Mouse (Mus musculus) embryonic facial prominence, embryonic 15.5 days (tissue): ENCODE data around the gene Sltm. TPM values are rescaled to one million over a fixed set of nuclear protein-coding genes. Genes with fewer than 3 reads are reported as not detected.
A peak's percentile ranks its signal among the peaks of the same experiment; 100 is the strongest.
"Not testable (repeated sequence)": the region's sequence is repeated elsewhere in the genome, so short reads cannot be mapped to it uniquely, and the experiment has no call there.

ENCODE experiments used
- ATAC-seq: fragments of 200-750 bp; cut with Nextera tagmentation; 2 replicates; pipeline ENCODE4 v1.8.0; 2017; ENCODE audit warnings: low read depth, moderate TSS enrichment; ENCODE audit not compliant: insufficient number of reproducible peaks, low FRiP score, low TSS enrichment
- H3K27ac ChIP-seq: fragments of 300-500 bp; sonication (generic); replicated peaks from 2 replicates; pipeline ENCODE4 v1.5.1; 2015; ENCODE audit warnings: mild to moderate bottlenecking, inconsistent platforms
- H3K27me3 ChIP-seq: fragments of 300-500 bp; sonication (generic); 2 replicates; pipeline ENCODE4 v1.6.1; 2015; ENCODE audit warnings: inconsistent platforms
- H3K36me3 ChIP-seq: fragments of 300-500 bp; sonication (generic); 2 replicates; pipeline ENCODE4 v1.6.1; 2015; ENCODE audit warnings: mild to moderate bottlenecking, inconsistent platforms
- H3K4me1 ChIP-seq: fragments of 300-500 bp; sonication (generic); 2 replicates; pipeline ENCODE4 v1.6.1; 2015; ENCODE audit warnings: inconsistent platforms
- H3K4me2 ChIP-seq: fragments of 300-500 bp; sonication (generic); replicated peaks from 2 replicates; pipeline ENCODE4 v1.6.1; 2015; ENCODE audit warnings: mild to moderate bottlenecking, inconsistent platforms
- H3K4me3 ChIP-seq: fragments of 300-500 bp; sonication (generic); replicated peaks from 2 replicates; pipeline ENCODE4 v1.5.1; 2015; ENCODE audit warnings: mild to moderate bottlenecking, inconsistent platforms
- H3K9ac ChIP-seq: fragments of 300-500 bp; sonication (generic); 2 replicates; pipeline ENCODE4 v1.6.1; 2015; ENCODE audit warnings: inconsistent platforms
- H3K9me3 ChIP-seq: fragments of 300-500 bp; sonication (generic); replicated peaks from 2 replicates; pipeline ENCODE4 v1.6.1; 2016; ENCODE audit warnings: inconsistent platforms
- WGBS: fragments of 180-500 bp; shearing (Covaris S2); methylation state at CpG from one replicate; pipeline ENCODE4 v1.1.7; 2015; 5-methylcytosine and 5-hydroxymethylcytosine counted together
- polyA plus RNA-seq: library from polyadenylated mRNA; unstranded; fragments of >200 nt; fragmentation: Nextera tagmentation; extraction: Ambion mirVana; gene quantifications from 2 replicates; pipeline ENCODE4 v1.2.1, GENCODE M21; 2015

The Sltm gene
- polyA plus RNA-seq, 1 experiment from 2014 or later: 58.7 TPM

DNA sequence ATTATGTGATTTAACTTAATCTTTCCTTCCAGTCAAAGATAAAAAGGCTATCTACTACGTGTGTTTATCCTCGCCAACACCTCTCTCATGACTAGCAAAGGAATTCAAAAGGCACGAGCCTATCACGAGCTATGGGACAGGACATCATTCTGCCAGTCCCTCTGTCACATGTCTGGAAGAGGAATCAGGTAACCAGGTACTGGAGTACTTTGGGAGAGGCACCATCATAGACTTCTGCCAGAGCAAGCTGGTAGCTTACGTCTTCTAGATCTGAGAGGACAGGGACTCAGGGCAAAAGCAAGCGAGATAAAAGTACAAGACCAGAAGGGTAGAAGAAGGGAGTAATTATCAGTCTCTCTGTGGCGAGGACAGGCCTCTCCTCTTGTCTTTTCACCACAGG, 30.9 kb upstream of the Sltm start:
- 68% methylated on average over 7 of the region's 7 CpGs for WGBS

DNA sequence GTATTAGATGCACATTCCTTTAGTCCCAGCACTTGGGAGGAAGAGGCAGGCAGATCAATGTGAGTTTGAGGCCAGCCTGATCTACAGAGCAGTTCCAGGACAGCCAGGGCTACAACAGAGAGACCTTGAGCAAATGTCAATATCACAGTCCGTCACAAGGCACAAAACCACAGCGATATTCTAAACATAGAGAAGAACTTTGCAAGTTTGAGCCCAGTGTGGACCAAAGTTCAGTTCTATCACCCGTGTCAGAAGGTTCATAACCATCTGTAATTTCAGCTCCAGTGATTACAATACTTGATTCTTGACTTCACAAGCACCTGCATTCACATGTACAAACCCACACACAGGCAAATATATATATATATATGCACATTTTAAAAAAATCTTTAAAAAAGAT, 21.9 kb upstream of the Sltm start:
- Histone ChIP-seq H3K4me1 (no peaks in the 10 kb centered on the region), H3K27me3 (no peaks in the 10 kb centered on the region), H3K9ac (no peak overlapping the region), H3K4me2 (no peak overlapping the region), H3K27ac (no peak overlapping the region), H3K36me3 (no peaks in the 10 kb centered on the region), H3K9me3 (no peaks in the 10 kb centered on the region), H3K4me3 (no peak overlapping the region)
- WGBS: 87% methylated on average over 3 of the region's 3 CpGs
- ATAC-seq: no peak

More for the DNA sequence above, 30.9 kb upstream of the Sltm start:
- Histone ChIP-seq H3K9me3 (no peaks in the 10 kb centered on the region), H3K9ac (no peak overlapping the region), H3K27ac (no peak overlapping the region), H3K4me1 (no peaks in the 10 kb centered on the region), H3K4me2 (no peak overlapping the region), H3K27me3 (no peaks in the 10 kb centered on the region), H3K4me3 (no peak overlapping the region), H3K36me3 (no peaks in the 10 kb centered on the region)
- ATAC-seq: no peak

DNA sequence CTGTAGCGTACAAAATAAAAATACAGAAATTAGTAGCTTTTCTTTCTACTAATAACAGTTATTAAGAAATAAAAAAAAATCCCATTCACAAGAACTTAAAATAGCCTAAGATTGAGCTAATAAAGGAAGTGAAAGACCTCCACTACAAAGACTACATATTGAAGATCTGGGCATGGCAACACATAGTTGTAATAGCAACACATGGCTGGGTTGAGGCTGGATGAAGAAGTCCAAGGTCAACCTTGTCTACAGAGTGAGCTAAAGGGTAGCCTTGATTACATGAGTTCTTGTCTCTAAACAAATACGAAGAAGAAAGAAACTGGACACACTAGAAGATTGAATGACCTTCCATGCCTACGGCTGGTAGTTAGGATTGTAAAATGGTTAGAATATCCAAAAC, 18.7 kb upstream of the Sltm start:
- Histone ChIP-seq H3K4me2 (no peak overlapping the region), H3K9me3 (no peaks in the 10 kb centered on the region), H3K4me1 (no peaks in the 10 kb centered on the region), H3K9ac (no peak overlapping the region), H3K4me3 (no peak overlapping the region), H3K36me3 (no peaks in the 10 kb centered on the region), H3K27ac (no peak overlapping the region), H3K27me3 (no peaks in the 10 kb centered on the region)
- no peak for ATAC-seq
- WGBS: 95% methylated on average over 3 of the region's 3 CpGs

DNA sequence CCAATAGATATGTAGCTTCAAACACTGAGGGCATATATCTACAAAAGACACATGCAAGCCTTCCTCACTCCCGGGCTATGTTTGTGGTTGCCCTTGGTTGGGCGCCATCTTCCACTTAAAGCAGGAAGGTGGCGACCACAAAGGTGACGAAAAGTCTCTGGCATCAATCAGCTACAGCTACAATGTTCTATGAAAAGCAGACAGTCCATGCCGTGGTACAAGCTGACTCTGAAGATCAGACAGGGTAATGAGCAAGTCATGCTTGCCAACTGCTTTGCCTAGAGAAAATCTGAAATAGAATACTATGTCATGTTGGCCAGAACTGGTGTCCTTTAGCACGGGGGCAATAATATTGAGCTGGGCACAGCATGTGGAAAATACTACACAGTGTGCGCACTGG, 18.2 kb upstream of the Sltm start:
- WGBS: 79% methylated on average over 7 of the region's 7 CpGs
- no peak overlapping the region for H3K27ac ChIP-seq
- ATAC-seq: no peak
- no peaks in the 10 kb centered on the region for H3K4me1 ChIP-seq
- H3K9me3 ChIP-seq: no peaks in the 10 kb centered on the region
- H3K4me2 ChIP-seq: no peak overlapping the region
- no peaks in the 10 kb centered on the region for H3K36me3 ChIP-seq
- no peak overlapping the region for H3K4me3 ChIP-seq
- no peak overlapping the region for H3K9ac ChIP-seq
- no peaks in the 10 kb centered on the region for H3K27me3 ChIP-seq

DNA sequence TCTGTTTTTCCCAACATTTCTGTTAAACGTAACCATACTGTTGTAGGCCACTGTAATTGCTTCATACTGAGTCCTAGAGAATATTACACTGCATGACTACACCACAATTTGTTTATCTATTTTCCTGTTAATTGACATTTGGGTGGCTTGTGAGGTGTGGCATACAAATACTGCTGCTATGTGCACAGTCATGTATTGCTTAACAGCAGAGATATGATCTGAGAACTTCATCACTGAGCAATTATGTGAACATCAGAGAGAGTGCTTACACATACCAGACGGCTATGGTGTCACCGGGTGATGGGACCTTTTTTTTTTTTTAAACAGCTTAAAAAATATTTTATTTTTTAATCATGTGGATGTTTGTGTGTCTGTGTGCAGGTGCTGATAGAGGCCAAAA, 9.2 kb upstream of the Sltm start:
- Histone ChIP-seq H3K4me3 (no peak overlapping the region), H3K9me3 (no peaks in the 10 kb centered on the region), H3K4me1 (no peaks in the 10 kb centered on the region), H3K36me3 (no peaks in the 10 kb centered on the region), H3K4me2 (no peak overlapping the region), H3K27me3 (no peaks in the 10 kb centered on the region), H3K9ac (no peak overlapping the region), H3K27ac (no peak overlapping the region)
- WGBS: 64% methylated on average over 3 of the region's 3 CpGs
- no peak for ATAC-seq

DNA sequence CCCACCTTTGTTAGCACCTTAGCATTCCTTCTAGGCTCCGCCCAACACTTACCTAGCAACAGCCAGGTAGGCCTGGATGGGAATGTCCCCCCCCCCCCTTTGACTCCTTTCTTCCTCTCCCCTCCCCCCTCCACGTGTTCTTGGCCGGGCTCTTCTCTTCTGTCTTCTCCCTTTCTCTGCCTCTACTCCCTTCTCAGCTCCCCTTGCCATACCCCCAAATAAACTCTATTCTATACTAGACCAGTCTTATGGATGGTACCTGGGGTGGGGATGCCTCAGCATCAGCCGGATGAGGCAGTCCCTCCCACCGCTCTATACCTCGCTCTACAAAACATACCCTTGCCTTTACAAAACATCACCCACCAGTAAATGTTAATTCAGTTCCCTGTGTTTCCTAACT, 970 bp upstream of the Sltm start:
- Histone ChIP-seq H3K27ac (no peak overlapping the region), H3K9ac (no peak overlapping the region; the same call in 1 of the 2 replicates), H3K4me1 (peaks cover 9% of the 10 kb centered on the region), H3K9me3 (no peaks in the 10 kb centered on the region), H3K36me3 (no peaks in the 10 kb centered on the region), H3K4me2 (peak overlapping the region; percentile 84), H3K4me3 (peak overlapping the region; percentile 92), H3K27me3 (no peaks in the 10 kb centered on the region)
- 7% methylated on average over 6 of the region's 6 CpGs for WGBS
- no peak for ATAC-seq

DNA sequence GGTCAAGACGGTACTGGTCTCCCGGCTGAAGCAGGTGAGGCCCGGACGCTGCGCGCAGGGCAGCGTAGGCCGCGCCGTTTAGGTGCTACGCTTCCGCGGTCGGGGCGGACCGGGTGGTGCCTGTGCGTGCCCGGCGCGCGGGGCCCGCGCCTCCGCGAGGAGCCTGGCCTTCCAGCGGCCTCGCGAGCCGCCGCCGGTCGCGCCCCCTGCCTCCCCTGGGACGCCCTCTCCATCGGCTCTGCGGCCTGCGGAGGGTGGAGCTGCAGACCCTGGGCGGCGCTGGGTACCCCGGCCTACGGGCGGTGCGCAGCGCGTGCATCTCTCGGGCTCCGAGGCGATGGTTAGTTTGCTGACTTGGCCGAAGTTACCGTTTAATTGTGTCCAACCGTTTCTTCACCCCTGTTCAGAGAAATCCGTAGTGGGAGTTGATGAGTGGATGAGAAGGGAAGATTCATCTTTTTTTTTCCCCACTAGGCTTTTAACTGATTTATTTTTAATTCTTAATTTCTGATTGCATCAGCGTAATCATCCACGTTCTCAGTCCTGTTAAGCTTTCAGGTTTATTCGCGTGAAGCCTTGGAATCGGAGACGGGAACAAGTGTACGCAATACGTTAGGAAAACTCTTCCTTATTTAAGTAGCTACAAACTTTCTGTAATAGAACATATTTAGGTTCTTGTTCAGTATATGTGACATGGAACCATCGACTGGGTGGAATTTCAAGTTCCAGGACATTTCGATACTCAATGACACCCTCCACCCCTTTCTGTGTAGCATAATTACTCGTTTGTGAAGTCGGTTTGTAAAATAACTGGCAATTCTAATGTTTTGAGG, 710 bp downstream of the Sltm start:
- H3K9ac ChIP-seq: peak overlapping the region; percentile 93
- peak overlapping the region; percentile 52 for H3K4me2 ChIP-seq
- peak; percentile 77 for ATAC-seq
- H3K4me3 ChIP-seq: peak overlapping the region; percentile 92
- H3K4me1 ChIP-seq: peaks cover 12% of the 10 kb centered on the region
- no peaks in the 10 kb centered on the region for H3K9me3 ChIP-seq
- peak overlapping the region; percentile 99 for H3K27ac ChIP-seq
- WGBS: under 1% methylated on average over 64 of the region's 64 CpGs
- no peaks in the 10 kb centered on the region for H3K27me3 ChIP-seq
- no peaks in the 10 kb centered on the region for H3K36me3 ChIP-seq

DNA sequence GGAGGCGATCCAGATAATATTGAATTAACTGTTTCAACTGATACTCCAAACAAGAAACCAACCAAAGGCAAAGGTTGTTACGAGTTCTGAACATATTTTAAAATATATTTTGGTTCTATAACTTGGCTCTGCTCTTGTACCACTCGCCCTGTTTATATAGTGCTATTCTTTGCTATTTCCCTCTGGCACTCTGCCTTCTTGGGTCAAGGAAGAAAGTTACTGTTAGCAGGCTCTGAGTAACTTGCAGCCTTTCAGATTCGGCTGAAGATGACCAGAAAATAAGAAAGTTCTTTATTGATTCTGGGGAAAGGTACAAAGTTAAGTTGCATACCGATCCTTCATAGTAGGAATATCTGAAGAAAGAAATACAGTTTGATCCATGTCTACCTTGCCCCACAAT, 1.4 kb downstream of the Sltm start:
- WGBS: 56% methylated on average over 5 of the region's 5 CpGs
- no peak for ATAC-seq

DNA sequence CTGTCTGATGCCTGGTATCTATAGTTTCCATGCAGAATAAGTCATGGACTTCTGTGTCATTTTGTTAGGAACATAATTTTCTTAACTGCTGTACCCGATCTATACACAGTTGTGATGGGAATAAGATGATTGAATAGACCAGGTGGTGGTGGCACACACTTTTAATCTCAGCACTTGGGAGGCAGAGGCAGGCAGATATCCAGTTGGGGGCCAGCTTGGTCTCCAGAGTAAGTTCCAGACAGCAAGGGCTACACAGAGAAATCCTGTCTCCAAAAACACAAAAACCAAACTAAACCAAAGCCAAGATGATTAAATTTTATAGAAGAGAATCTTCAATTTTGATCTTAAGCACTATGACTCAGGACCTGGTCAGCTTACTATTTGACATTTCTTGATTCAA, 2.3 kb downstream of the Sltm start:
- Histone ChIP-seq H3K4me2 (no peak overlapping the region), H3K4me1 (peaks cover 12% of the 10 kb centered on the region), H3K4me3 (no peak overlapping the region), H3K27me3 (no peaks in the 10 kb centered on the region), H3K9ac (no peak overlapping the region), H3K9me3 (no peaks in the 10 kb centered on the region), H3K36me3 (no peaks in the 10 kb centered on the region), H3K27ac (no peak overlapping the region)
- 63% methylated on average over 1 of the region's 1 CpGs for WGBS
- ATAC-seq: no peak

More for the DNA sequence above, 1.4 kb downstream of the Sltm start:
- peaks cover 12% of the 10 kb centered on the region for H3K4me1 ChIP-seq
- H3K9me3 ChIP-seq: no peaks in the 10 kb centered on the region
- no peak overlapping the region for H3K27ac ChIP-seq
- peak overlapping the region; percentile 52 for H3K4me2 ChIP-seq
- peak overlapping the region; percentile 16 for H3K9ac ChIP-seq
- H3K4me3 ChIP-seq: peak overlapping the region; percentile 92
- H3K36me3 ChIP-seq: no peaks in the 10 kb centered on the region
- H3K27me3 ChIP-seq: no peaks in the 10 kb centered on the region

DNA sequence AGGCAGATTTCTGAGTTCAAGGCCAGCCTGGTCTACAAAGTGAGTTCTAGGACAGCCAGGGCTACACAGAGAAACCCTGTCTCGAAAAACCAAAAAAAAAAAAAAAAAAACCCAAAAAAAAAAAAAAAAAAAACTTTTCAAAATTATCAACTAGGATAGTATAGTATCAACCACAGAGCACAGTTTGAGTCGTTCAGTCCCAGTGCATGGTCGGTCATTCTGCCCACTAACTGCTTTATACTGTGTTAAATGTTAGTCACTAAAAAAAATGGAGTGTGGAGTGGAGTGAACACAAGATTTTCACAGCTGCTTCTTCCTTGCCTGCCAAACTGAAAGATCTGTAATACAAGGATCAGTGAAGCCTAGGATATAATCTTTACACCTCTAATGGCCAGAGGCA, 4.0 kb downstream of the Sltm start:
- H3K4me1 ChIP-seq, H3K27me3 ChIP-seq, H3K4me2 ChIP-seq, H3K36me3 ChIP-seq, H3K27ac ChIP-seq, H3K9me3 ChIP-seq, H3K4me3 ChIP-seq, ATAC-seq, H3K9ac ChIP-seq: not testable (repeated sequence)
- WGBS: 90% methylated on average over 3 of the region's 3 CpGs

DNA sequence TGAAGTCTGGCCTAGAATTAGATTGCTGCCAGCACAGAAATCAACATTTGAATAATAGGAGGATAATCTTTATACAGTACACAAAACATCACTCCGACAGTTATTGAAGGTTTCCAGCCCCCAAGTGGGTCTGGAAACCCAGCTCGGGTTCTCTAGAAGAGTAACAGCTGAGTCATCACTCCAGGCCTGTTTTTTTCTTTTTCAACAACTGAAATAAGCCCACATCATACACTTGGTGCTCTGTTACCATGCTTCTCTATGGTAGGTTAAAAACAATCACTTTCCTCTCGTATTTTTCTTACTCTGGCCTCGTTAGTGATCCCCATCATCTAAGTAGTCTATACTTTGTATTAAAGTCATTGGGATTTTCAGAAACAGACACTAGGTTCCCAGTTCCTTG, 5.8 kb downstream of the Sltm start:
- H3K36me3 ChIP-seq: peaks cover 14% of the 10 kb centered on the region
- H3K27ac ChIP-seq: no peak overlapping the region
- peaks cover 7% of the 10 kb centered on the region for H3K4me1 ChIP-seq
- H3K4me3 ChIP-seq: no peak overlapping the region
- no peaks in the 10 kb centered on the region for H3K27me3 ChIP-seq
- H3K9me3 ChIP-seq: 0 out of 2 replicates have a peak, but pooled peaks cover 4% of the 10 kb centered on the region
- H3K4me2 ChIP-seq: no peak overlapping the region
- no peak overlapping the region for H3K9ac ChIP-seq
- 66% methylated on average over 4 of the region's 4 CpGs for WGBS
- ATAC-seq: no peak

DNA sequence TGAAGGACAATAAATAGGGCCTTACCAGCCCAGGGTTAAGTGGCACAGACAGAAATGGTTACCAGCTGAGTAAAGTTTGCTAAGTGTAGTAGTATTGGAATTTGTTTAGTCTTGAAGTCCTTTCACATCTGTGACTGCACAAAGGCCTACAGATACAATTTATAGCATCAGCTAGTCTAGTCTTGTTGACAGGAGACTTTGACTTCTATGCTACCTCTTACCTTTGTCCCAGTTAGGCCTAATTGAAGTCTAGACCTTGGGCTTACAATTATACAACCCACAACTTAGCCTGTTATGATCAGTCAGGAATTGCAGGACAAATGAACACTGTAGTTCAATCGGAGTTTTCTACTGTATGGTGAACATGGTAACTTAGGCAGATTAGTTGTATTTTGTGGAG, 9.0 kb downstream of the Sltm start:
- Histone ChIP-seq H3K4me3 (no peak overlapping the region), H3K36me3 (peaks cover 21% of the 10 kb centered on the region), H3K27me3 (no peaks in the 10 kb centered on the region), H3K4me2 (no peak overlapping the region), H3K4me1 (0 out of 2 replicates have a peak, but pooled peaks cover 3% of the 10 kb centered on the region), H3K9me3 (0 out of 2 replicates have a peak, but pooled peaks cover 4% of the 10 kb centered on the region), H3K27ac (no peak overlapping the region), H3K9ac (no peak overlapping the region)
- 90% methylated on average over 1 of the region's 1 CpGs for WGBS
- no peak for ATAC-seq
